Mouse (Mus musculus): ENCODE results near the gene Sipa1l3.

- TF ChIP-seq CTCF (conservative IDR thresholded peaks at IDR 0.05; ENCODE audit: low read length) (no peak), POU5F1 (IDR thresholded peaks at IDR 0.05; ENCODE audit: borderline replicate concordance, low read length) (no peak)
Measured at GRCm38 (mm10) chr7:29417332-29418069, 100.9 kb downstream of the Sipa1l3 start.

All from E14TG2a.4 (cell line).